Mouse (Mus musculus): ENCODE measurements around the gene Abtb2.
A peak's percentile ranks its signal among the peaks of the same experiment; 100 is the strongest.

Gene Abtb2

DNA sequence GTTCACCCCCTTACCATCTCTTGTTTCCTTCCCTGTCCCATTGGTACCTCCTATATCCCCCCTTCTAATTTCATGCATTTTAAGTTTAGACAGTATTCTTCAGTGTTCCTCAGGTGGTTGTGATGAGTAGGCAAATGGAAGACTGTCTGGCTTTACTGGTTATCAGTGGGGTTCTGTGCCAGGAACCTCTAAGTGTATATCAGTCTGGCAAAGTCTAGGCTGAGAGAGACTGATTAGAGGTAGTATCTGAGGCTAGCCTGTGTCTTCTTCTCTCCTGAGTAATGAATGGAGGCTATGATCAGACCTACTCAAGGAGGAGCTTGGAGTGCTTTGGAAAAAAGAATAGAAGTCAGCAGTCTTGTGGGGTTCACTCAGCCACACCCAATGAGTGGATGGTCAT lies 18.0 kb downstream of the Abtb2 start:
- DNase-seq (ENCODE audit: low spot score): no peak

GRCm38 (mm10) chr2:103586423-103586822 lies 20.3 kb downstream of the Abtb2 start:
- no peak for DNase-seq (ENCODE audit: low spot score)

DNA sequence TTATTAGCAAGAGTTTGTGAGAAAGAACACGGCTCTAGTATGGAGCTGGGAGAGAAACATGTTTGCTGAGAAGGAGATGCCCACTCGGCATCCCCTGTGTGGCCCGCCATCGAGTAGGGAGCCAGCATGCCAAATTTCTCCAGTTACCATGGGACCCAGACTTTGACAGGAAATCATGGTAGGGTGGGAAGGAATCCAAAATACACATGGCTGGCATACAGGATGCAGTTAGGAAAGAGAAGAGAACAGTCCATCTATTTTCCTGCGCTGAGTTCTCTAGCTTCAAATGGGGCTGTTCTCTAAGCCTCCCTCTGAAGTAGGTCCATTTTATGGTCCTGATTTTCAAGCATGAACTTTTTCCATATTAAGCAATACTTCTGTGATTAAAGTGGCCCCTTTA lies 22.7 kb downstream of the Abtb2 start:
- DNase-seq (ENCODE audit: low spot score): no peak

- DNase-seq (ENCODE audit: low spot score): no peak
Measured at GRCm38 (mm10) chr2:103589400-103589799, 23.3 kb downstream of the Abtb2 start.

DNA sequence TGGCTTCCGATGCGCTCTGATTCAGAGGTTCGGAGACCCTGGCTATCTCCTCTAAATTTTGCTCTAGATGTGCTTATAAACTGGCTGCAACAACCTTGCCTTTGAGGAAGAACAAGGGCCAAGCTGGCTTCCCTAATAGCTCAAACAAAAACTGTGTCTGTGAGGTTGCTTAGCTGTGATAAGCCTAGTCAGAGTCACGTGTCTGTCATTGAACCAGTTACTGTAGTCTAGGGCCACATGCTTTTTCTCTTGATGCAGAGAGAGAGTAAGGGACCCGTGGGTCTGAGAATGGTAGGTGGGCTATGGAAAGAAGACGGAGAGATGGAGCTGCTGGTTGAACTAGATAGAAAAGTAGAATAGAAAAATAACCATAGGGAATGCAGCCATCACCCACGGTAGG lies 24.5 kb downstream of the Abtb2 start:
- no peak for DNase-seq (ENCODE audit: low spot score)

DNA sequence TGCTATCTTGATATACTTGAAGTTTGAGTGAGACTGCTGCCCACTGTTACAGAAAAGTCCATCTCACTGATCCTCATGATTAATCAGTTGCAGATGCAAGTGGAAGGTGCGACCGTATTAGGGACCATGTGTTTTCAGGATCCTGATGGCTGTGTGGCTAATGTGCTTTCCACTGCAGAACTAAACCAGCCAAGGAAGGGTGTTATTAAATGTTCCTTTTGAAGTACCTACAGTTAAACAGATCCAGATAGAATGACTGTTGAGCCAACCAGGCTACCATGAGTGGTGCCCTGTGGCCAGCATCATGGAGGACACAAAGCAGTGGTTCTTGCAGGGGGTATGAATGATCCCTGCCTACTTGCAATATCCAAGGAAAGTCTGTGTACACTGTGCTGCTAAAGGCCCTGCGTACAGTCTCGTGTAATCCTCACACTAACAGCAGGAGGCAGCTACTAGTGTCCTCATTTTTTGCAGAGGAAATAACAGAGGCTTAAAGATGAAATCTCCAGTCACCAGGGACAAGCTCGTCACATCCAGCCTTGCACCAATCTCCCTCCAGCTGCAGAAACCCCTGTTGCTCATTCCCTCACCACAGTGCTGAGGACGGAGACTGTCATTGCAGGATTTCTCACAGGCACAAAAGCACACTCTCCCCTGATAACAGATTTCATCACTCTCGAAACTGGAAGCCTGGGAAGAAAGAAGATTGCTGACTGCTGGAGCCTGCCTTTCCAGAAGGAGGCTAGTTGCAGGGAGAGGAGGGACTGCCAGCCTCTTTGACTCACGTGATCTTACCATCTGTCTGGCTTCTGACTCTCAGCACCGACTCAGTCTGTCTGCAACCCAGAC lies 25.9 kb downstream of the Abtb2 start:
- DNase-seq (ENCODE audit: low spot score): peak; percentile 24

- no peak for DNase-seq (ENCODE audit: low spot score)
Measured at GRCm38 (mm10) chr2:103592591-103592929, 26.4 kb downstream of the Abtb2 start.

DNA sequence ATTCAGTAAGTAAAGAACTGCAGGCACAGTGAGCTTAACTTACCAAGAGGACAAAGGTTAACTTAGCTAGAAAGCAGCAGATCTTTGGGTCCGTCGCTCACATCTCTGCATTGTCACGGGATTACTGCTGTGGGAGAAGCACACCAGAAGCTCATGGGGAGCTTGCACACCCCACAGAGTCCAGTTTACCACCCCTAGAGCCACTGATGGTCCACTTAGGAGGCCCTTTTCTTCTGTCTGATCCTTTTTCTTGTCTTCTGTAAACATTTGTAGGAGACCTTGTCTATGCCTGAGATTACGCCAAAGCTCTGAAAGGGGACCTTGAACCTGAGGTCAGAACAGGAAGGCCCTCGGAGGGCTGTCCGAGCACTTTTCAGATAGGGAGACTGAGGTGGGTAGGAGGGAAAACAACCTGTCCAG lies 28.5 kb downstream of the Abtb2 start:
- DNase-seq (ENCODE audit: low spot score): no peak

DNA sequence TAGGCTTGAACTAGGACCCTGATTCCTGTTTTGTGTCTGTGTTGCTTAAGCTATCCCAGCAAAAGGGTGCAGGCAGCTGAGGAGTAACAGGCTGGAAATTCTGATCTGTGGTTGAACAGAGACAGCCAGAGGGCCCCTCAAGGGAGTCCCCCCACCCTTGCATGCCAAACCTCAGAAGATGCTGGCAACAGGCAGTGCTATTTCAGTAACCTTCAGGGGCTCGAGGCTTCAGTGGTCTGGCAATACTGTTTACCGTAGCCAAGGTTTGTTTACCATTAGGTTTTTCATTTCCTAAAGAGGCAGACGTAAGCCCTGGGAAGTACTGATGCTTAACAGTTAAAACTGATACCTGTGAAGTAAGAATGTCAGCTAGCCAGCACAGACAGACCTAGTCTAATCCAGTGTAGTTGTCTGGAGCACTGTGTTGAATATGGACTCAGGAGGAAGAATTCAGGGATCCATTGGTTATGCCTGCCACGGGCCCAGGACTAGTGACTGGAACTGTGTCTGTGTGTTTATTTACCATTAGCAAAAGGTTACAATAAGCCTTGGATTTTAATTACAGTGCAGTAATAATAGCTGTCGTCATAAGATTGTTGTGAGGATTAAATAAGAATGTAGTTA lies 29.0 kb downstream of the Abtb2 start:
- DNase-seq (ENCODE audit: low spot score): no peak

GRCm38 (mm10) chr2:103599296-103599695 lies 33.2 kb downstream of the Abtb2 start:
- DNase-seq (ENCODE audit: low spot score): no peak

GRCm38 (mm10) chr2:103600165-103600891 lies 34.2 kb downstream of the Abtb2 start:
- no peak for DNase-seq (ENCODE audit: low spot score)

DNA sequence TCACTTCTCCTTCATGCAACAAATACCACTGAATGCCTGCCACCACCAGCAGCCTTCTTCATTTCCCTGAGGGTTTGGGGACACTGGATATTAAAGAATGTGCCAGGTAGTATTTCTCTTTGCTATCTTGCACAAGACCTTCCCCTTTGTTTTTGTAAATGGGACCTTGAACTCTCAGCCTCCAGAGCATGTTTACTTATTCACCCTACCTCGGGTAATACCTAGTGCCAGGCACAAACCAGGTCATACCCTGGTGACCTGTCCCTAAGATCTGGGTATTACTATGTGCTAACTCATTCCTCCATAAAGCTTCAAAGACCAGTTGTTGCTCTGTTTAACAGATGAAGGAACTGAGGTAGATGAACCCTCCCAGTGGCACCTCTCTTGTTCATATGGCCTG lies 35.0 kb downstream of the Abtb2 start:
- no peak for DNase-seq (ENCODE audit: low spot score)

GRCm38 (mm10) chr2:103601531-103601930 lies 35.4 kb downstream of the Abtb2 start:
- DNase-seq (ENCODE audit: low spot score): no peak

DNA sequence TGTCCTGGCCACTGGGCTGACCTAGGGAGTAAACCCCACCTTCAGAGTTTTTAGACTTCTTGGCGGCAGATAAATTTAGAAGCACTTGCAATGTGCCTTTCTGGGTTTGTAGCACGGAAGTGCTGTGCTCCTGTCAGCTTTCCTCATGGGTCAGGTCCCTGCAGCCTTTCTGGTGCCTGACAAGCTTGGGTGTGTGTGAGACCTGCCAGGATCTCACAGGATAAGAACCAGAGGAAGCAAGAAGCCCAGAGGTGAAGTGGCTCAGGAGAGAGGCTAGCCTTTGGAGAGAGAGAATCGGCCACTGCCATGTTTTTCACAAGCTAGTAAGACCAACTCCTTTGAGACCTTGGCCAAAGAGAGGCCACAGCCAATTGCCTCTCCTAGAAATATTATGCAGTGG lies 37.1 kb downstream of the Abtb2 start:
- DNase-seq (ENCODE audit: low spot score): no peak

DNA sequence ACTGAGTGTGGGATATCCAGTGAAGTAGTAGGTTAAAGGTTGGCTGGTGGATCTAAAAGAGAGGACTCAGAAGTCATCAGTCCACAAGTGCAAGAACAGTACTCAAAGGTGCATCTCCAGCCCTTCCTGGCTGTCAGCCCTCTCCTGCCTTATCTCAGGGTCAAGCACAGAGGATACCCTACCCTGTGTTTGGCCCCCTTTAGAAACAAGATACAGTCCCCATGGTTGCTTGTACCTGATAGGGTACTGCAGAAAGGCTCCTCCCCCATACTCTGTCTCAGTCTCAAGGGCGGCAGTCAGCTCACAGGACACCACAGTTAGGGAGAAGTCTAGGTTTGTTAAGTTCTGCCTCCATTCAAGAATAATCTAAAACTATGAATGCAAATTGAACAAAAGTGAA lies 37.8 kb downstream of the Abtb2 start:
- no peak for DNase-seq (ENCODE audit: low spot score)

GRCm38 (mm10) chr2:103605805-103606498 lies 39.8 kb downstream of the Abtb2 start:
- peak; percentile 23 for DNase-seq (ENCODE audit: low spot score)

DNA sequence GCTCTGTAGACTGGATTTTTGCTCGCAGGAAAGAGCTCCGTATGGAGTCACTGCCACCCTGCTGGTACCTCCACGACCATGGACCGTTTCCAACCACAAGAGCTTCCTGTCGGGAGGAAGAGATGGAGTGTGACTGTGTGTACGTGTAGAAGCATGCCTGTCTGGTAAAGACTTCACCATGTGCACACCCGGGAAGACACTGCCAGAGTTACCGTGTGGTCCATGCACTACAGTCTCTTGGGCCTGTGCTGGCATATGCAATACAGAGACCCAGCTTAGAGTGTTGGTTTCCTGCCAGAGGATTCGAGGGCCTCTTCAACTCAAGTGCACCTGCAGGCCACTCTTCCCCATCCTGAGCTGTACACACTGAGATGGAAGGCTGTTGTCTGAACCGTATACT lies 41.8 kb downstream of the Abtb2 start:
- peak; percentile 79 for DNase-seq (ENCODE audit: low spot score)

DNA sequence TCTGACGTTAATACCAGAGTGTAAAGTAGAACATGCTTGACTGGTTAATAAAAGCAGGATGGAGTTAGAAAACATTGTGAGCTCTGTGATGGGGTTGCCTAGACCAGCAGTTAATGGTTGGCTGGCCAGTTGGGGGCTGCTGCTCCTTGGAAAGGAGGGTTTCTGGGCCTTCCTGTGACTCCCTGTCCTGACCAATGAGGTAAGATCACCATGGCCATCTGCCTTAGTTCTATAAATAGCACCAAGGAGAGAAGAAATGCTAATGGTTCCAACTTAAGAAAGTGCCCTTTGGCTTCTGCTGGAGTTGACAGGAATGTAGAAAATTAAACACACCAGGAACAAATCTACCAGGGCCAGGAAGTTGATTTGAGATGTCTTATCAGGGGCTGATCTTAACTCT lies 42.8 kb downstream of the Abtb2 start:
- no peak for DNase-seq (ENCODE audit: low spot score)

GRCm38 (mm10) chr2:103609499-103609898 lies 43.4 kb downstream of the Abtb2 start:
- no peak for DNase-seq (ENCODE audit: low spot score)

DNA sequence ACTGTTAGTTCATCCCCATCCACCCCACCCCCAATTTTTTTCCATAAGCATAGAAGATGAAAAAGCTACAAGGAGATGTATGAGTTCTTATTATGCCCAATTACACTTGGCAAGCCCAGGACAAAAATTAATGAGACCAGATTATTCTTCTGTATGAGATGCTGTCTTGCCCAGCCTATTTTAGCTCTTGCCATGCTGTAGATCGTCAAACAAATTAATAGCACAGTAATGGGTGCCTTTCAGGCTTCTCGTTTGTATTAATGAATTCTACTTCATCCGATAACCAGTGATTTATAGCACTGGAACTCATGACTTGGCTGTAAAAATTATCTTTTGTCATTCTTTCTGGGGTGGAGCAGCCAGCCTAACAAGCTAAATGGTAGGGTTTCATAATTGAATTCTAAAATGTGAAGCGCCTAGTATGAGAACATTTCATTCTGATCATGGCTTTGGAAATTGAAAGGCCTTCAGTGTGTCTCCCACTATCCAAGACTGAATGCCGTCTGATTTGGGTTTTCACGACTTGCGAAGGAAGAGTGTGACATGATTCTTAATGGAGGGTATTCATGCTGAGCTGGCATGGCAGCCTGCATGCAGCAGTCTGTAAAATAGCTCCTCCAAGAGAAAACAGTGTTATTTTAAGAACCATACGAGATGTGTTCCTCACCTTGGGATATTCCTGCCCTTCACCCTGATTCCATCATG lies 44.9 kb downstream of the Abtb2 start:
- DNase-seq (ENCODE audit: low spot score): no peak

DNA sequence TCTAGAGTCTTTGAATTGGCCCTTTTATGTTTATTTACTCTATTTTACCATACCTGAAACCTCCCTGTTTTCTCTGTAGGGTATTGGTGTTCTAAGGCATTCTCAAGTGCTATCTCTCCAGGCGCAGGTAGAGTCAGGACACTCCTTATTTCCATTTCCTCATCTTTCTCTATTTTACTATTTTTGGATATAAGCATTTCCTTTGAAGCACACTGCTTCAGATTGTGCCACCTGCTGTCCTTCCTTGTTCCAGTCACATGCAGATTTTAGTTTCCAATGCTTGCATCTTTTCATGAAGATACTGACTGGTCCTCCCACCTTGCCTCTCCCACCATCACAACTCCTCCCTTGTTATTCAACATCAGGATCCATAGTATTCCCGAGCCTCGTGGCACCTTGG lies 47.8 kb downstream of the Abtb2 start:
- DNase-seq (ENCODE audit: low spot score): no peak

DNA sequence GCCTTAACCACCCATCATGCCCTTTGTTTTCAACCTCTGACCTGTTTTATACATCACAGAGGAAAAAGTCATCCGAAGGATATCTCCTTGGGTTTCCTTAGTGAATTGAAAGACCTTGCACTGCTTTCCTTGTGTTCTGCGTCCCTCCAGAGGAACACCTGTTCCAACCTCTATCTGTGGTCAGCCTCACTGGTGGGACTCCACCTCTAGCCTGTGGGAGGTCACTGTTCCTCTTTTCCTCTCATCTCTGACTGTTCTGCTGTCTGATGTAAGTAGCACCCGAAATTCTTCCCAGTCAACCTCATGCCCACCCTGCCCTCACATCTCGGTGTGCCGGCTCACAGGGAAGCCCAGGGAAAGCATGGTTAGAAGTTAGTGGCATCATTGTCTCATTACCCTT lies 48.9 kb downstream of the Abtb2 start:
- no peak for DNase-seq (ENCODE audit: low spot score)
